Mouse (Mus musculus): Measurements from ENCODE around the gene Slamf9. TPM values are rescaled to one million over a fixed set of nuclear protein-coding genes. Genes with fewer than 3 reads are reported as not detected.

Gene Slamf9
- total RNA-seq, 2 experiments from 2014 or later, result 0.26 TPM; not detected in 1

GRCm38 (mm10) chr1:172509235-172509634, 34.1 kb downstream of the Slamf9 start:
- intact Hi-C loops (cut with DNase I), result no loop called here

DNA sequence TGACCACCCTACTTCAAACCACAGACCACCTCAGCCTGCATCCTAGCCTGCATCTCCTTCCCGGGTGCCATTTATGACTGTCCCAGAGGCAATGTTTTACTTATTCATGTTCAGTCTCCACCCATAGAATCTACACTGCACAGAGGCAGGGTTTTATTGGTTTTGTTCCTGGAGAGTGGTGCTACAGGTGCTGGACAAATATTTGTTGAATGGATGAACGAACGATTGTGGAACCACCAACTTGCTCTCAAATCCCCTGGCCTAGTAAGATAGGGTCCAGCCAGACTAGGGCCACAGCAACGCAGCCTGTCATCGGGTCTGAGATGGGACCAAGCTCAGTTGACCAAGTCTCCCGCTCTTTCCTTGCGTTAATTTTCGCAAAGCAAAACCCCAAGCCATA, 34.8 kb downstream of the Slamf9 start:
- intact Hi-C loops (cut with DNase I), result no loop called here
- no peak for DNase-seq

More at GRCm38 (mm10) chr1:172509235-172509634, 34.1 kb downstream of the Slamf9 start:
- no peak for DNase-seq

DNA sequence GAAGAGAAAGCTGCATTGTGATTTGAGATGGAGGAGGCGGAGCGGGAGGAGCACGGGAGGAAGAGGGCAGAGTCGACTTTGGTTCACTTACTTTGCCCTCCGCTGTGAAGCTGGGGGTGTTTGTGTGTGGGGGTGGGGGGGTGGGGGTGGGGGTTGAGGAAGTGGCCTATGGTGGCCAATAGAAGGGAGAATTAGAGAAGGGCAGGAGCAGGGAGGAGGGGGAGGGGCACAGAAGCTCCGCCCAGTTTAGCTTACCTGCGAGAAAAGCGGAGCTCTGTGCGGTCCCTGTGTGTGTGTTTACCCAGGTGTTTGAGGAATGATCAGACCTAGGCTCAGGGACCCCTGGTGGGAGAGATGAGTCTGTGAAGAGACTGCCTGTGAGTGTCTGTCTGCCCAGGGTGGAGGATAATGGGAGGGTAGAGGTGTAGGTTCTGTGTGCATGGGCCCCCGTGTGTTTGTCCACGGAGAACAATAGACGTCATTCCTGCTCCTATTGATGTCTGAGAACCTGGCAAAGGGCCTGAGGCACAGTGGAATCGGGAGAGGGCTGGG, 35.3 kb downstream of the Slamf9 start:
- DNase-seq, result no peak
- intact Hi-C loops (cut with DNase I), result no loop called here

DNA sequence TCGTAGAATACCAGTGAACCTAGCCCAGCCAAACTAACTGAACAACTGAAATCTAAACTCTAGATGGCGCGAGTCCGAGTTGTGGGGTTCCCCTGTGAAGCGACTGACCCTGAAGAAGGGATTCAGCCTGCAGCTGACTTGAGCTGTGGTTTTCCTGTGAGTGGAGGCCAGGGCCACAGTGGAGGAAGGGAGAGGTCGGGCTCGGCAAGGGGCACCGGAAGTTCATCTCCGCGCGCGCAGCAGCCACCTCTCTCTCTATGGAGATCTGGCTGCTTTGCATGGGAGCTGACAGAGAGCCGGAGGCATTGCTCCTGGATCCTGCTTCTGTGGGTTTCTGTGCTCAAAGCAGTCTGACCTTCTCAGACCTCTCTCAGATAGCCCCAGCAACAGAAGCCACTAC, 37.8 kb downstream of the Slamf9 start:
- intact Hi-C loops (cut with DNase I), result no loop called here
- DNase-seq, result no peak

DNA sequence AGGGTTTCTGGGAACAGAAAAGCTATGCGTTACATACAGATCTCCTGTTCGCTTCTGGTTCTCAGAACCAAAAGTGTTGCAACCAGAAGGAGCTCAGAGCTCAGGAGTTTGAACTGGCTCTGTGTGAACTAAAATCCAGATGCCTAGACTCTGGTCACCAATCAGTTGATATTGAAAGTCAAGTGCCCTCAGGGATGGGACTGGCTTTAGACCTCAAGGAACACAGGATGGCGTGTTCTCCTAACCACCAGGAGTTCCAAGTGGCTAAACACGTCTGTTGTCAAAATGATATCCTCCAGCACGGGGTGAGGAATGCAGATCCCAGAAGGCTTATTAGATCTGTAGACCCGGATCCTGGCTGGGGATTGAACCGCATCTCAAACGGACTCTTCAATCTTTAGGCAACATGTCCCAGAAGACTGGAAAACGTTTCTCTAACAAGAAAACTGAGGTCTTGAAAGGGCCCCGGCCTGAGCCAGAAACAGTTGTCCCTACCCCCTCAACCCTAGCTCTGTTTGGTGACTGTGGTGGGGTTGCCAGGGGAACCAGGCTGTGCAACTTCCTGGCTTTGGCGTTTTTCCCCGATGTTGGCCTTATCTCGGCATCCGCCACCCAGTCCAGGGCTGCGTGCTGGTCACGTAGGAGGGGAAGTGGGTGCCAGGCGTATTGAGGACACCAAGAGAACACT, 38.5 kb downstream of the Slamf9 start:
- intact Hi-C loops (cut with DNase I), result no loop called here
- DNase-seq, result no peak

DNA sequence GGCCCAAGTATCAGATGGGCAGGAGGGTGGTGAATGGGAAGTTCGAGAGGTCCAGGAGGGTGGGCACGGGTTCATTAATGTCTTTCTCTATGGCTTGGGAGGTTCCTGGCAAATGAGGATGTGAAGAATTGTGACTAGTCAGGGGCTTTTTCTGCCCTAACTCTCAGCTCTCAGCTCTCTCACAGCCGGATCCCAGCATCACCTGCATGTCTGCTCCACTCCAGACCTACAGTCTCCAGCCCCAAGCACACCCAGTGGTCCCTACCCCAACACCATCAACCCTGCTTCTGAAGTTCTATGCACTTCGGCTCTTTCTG, 39.0 kb downstream of the Slamf9 start:
- DNase-seq, result no peak
- intact Hi-C loops (cut with DNase I), result no loop called here

- intact Hi-C loops (cut with DNase I), result no loop called here
- DNase-seq, result no peak
These were observed 39.6 kb downstream of the Slamf9 start for GRCm38 (mm10) chr1:172514551-172515268.

GRCm38 (mm10) chr1:172515396-172515795, 40.2 kb downstream of the Slamf9 start:
- intact Hi-C loops (cut with DNase I), result no loop called here
- DNase-seq, result no peak

- DNase-seq, result no peak
- intact Hi-C loops (cut with DNase I), result no loop called here
These were observed 42.9 kb downstream of the Slamf9 start for GRCm38 (mm10) chr1:172518013-172518412.

DNA sequence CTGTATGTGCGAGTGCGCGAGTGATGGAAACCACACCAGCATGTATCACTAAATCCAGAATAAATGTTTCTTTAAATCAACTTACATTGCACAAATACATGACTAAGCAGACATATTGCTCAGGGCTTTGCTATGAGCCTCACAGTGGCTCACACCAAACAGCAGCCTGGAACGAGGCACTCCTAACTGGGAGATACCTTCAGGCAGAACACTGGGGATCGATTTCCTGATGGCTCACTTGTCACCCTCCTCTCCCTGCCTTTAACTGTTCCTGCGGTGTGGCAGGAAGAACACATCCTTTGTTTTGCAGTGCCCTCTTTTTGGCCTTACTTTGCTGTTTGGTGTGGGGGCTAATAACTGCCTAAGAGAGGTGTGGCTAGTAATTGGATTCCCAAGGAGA, 44.5 kb downstream of the Slamf9 start:
- intact Hi-C loops (cut with DNase I), result loop anchor here (10.0 kb wide), 1 partner anchor 855 kb away; no protein-coding TSS in a partner anchor
- no peak for DNase-seq

GRCm38 (mm10) chr1:172520576-172521440, 45.6 kb downstream of the Slamf9 start, which contains the start of gene Cfap45:
Gene Cfap45, plus strand, starts transcription at chr1:172520801.
- intact Hi-C loops (cut with DNase I), result loop anchor here (10.0 kb wide), 1 partner anchor 854 kb away; no protein-coding TSS in a partner anchor

DNA sequence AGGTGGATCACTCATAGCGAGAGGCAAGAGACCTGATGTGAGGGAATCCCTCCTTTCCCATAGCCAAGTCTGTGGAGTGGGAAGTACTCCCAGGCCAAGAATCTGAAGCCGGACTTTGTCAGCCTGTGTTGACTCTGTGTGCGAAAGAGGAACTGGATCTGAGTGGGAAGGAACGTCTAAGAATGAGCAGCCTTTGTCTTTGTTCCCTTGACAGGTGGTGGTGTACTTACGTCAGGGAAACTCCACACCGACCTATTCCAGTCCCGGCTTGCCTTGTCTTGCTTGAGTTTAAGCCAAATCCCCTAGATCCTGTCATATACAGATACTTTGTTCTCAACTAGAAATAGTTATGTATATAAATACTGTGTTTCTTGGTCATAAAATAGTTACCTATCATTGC, 47.4 kb downstream of the Slamf9 start:
- no peak for DNase-seq
- intact Hi-C loops (cut with DNase I), result loop anchor here (10.0 kb wide), 1 partner anchor 852 kb away; no protein-coding TSS in a partner anchor

More at GRCm38 (mm10) chr1:172520576-172521440, 45.6 kb downstream of the Slamf9 start, which contains the start of gene Cfap45:
- peak; percentile 85 for DNase-seq

DNA sequence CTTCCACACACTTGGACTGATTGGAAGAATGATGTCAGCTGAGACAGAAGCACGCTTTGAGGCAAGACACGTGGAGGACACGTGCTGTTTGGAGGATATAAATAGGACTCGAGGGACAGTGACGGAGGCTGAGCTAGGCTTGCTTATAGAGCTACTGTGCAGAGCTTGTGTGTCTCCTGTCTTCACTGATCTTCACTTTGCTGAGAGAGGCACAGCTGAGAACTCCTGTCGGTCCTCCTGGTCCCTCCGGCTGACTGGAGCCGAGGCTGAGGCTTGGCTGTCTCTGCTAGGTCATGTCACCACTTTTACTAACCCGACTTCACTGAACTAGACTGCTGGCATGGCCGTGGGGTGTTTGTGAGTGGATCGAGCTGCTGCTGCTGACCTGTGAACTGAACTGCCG, 48.5 kb downstream of the Slamf9 start:
- intact Hi-C loops (cut with DNase I), result loop anchor here (10.0 kb wide), 1 partner anchor 851 kb away; no protein-coding TSS in a partner anchor

DNA sequence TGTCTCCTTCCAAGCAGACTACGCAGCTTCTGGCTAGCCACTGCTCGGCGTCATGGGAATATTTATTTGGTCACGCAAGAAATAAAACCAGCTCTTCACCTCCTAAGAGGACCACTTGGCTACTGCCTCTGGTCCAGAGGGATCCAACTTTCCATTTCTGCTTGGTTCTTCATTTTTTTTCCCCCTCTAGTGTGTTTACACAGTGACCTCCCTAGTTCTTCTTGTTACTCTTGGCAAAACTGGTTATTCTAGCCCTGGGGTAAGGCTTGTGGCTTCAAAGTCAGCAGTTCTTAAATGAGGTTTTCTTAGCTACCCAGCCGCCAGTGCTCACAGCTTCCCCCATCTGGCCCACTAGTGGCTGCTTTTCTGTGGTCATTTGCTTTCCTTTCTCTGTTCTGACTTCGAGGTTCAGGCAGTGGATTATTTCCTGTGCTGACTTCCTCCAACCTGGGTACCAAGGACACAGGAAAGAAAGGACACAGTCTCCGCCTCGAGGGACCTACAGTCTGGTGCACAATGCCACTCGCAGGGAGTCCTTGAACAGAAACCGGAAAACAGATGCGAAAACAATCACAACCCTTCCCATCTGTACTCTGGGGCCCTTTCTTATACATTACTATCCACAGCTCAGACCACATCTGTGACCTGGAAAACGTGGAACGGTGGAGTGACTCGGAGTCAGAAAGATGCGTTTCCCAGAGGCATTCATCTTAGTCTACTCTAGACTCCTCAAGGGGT, 50.0 kb downstream of the Slamf9 start:
- no peak for DNase-seq
- intact Hi-C loops (cut with DNase I), result loop anchor here (5.0 to 10.0 kb wide), 2 partner anchors 107 to 850 kb away; partner anchors contain the start of gene Dusp23

More for the DNA sequence above, 48.5 kb downstream of the Slamf9 start:
- no peak for DNase-seq

DNA sequence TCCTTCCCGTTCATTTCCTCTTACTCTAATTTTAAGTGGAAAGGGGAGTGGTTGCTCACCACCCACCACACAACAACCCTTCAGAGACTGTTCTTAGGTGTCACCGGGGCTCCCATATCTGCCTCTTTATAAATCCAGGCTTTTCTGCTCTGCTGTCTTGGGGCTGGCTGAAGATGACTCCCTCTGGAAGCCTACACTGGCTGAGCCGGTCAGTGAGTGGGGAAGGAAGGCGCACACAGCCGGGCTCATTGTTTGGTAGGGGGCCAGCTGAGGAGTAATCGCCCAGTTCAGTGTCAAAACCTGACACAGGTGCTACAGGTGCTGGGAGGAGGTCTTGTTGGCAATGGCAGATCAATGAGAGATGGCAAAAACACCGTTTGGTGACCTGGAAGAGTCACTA, 50.8 kb downstream of the Slamf9 start:
- intact Hi-C loops (cut with DNase I), result loop anchor here (5.0 to 10.0 kb wide), 2 partner anchors 106 to 849 kb away; partner anchors contain the start of gene Dusp23
- DNase-seq, result no peak

- intact Hi-C loops (cut with DNase I), result loop anchor here (5.0 to 10.0 kb wide), 2 partner anchors 106 to 848 kb away; partner anchors contain the start of gene Dusp23
- DNase-seq, result no peak
These were observed 51.4 kb downstream of the Slamf9 start for GRCm38 (mm10) chr1:172526380-172527081.

DNA sequence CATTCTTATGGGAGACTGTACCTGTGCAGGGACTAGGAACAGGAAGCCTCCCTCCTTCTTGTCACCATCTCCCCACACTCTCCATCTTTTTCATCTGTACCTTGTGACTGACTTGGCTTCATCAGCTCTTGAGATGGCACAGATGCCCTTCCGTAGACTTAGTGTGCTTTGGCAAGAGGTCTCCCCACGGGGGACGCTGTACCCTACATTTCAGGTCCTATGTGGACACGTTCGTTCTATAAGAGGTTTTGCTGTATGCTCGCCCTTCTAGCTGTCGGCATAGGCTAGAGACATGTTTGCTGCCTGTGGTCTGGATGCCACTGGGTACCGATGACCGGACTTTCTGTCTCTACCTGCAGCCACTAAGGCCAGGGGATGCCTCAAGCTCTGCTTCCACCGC, 52.3 kb downstream of the Slamf9 start:
- DNase-seq, result no peak
- intact Hi-C loops (cut with DNase I), result loop anchor here (5.0 to 10.0 kb wide), 2 partner anchors 105 to 847 kb away; partner anchors contain the start of gene Dusp23

All from left cerebral cortex, postnatal 4 days (tissue).